Mouse (Mus musculus) gastrocnemius, adult 8-10 months (tissue): Measurements from ENCODE around the gene Atg9b. TPM values are rescaled to one million over a fixed set of nuclear protein-coding genes. Genes with fewer than 3 reads are reported as not detected.

Experiments used
- DNase-seq, 2 experiments: peaks; one replicate each; pipeline ENCODE4 v3.0.0; 2022; ENCODE audit warnings: low spot score in 2 of 2
- total RNA-seq, 4 experiments: library from RNA; stranded (reverse); gene quantifications; 2 replicates each; pipeline ENCODE4 v1.2.4; 2022

The Atg9b gene
- total RNA-seq = under 1 TPM in 1 of 4 experiments, not detected in 3; 0.22 TPM

GRCm38 (mm10) chr5:24391864-24392263 is at the start of gene Atg9b:
Gene Atg9b (minus strand): TSS chr5:24392143.
- DNase-seq = no peak

GRCm38 (mm10) chr5:24441187-24441586 is 49.2 kb upstream of the Atg9b start:
- no peak for DNase-seq

GRCm38 (mm10) chr5:24433993-24434392 is 42.0 kb upstream of the Atg9b start:
- no peak for DNase-seq

- DNase-seq = no peak
These were observed 36.7 kb upstream of the Atg9b start for GRCm38 (mm10) chr5:24428596-24428995.

GRCm38 (mm10) chr5:24427981-24428402 is 36.0 kb upstream of the Atg9b start:
- DNase-seq = no peak

GRCm38 (mm10) chr5:24427285-24427633 is 35.3 kb upstream of the Atg9b start:
- DNase-seq = no peak

GRCm38 (mm10) chr5:24426556-24427284 is 34.8 kb upstream of the Atg9b start:
- DNase-seq = no peak

- DNase-seq = no peak
These were observed 34.1 kb upstream of the Atg9b start for GRCm38 (mm10) chr5:24426037-24426432.

- DNase-seq = peak in 1 of 2 experiments; percentile 20
These were observed 33.6 kb upstream of the Atg9b start for GRCm38 (mm10) chr5:24425421-24426036.

GRCm38 (mm10) chr5:24424861-24425411 is 33.0 kb upstream of the Atg9b start:
- DNase-seq = peak; percentile 74 to 78

- peak in 1 of 2 experiments; percentile 56 for DNase-seq
These were observed 32.2 kb upstream of the Atg9b start for GRCm38 (mm10) chr5:24424004-24424781.

- DNase-seq = peak; percentile 97 to 98
These were observed 31.4 kb upstream of the Atg9b start, which contains the start of the genes Cdk5 and Slc4a2 for GRCm38 (mm10) chr5:24423129-24424003. Gene Cdk5 (minus strand): TSS chr5:24423530. Gene Slc4a2 (plus strand): TSS chr5:24423837.

GRCm38 (mm10) chr5:24420381-24420780 is 28.4 kb upstream of the Atg9b start:
- no peak for DNase-seq

- DNase-seq = no peak
These were observed 25.6 kb upstream of the Atg9b start for GRCm38 (mm10) chr5:24417587-24417986.

- peak; percentile 45 for DNase-seq
These were observed 24.3 kb upstream of the Atg9b start for GRCm38 (mm10) chr5:24416222-24416736.

GRCm38 (mm10) chr5:24413938-24414337 is 22.0 kb upstream of the Atg9b start:
- DNase-seq = no peak

GRCm38 (mm10) chr5:24413042-24413693 is 21.2 kb upstream of the Atg9b start, which contains the start of gene Asic3:
Gene Asic3 (plus strand): TSS chr5:24413392.
- DNase-seq = no peak

GRCm38 (mm10) chr5:24412063-24412462 is 20.1 kb upstream of the Atg9b start:
- no peak for DNase-seq

- DNase-seq = no peak
These were observed 17.5 kb upstream of the Atg9b start for GRCm38 (mm10) chr5:24409466-24409865.

- no peak for DNase-seq
These were observed 16.7 kb upstream of the Atg9b start for GRCm38 (mm10) chr5:24408651-24409050.
